Mouse (Mus musculus) midbrain, embryonic 12.5 days (tissue): ENCODE measurements at regions not wholly inside any gene's neighbourhood (a gene's known extent, or its start where the extent isn't known, plus 50 kb on each side); places are given as distances from the start of the nearest gene placed in this dataset.

Experiments
- ATAC-seq: fragments of 200-750 bp; cut with Nextera tagmentation; 2 replicates; pipeline ENCODE4 v1.8.0; 2017; ENCODE audit warnings: low read depth, moderate TSS enrichment, moderate library complexity; ENCODE audit not compliant: low FRiP score
- H3K27ac ChIP-seq: fragments of 300-500 bp; sonication (generic); replicated peaks from 2 replicates; pipeline ENCODE4 v1.5.1; 2016; ENCODE audit warnings: mild to moderate bottlenecking
- H3K27me3 ChIP-seq: fragments of 300-500 bp; sonication (generic); 2 replicates; pipeline ENCODE4 v1.6.1; 2016; ENCODE audit warnings: mild to moderate bottlenecking
- H3K36me3 ChIP-seq: fragments of 300-500 bp; sonication (generic); 2 replicates; pipeline ENCODE4 v1.6.1; 2016
- H3K4me1 ChIP-seq: fragments of 300-500 bp; sonication (generic); 2 replicates; pipeline ENCODE4 v1.6.1; 2016
- H3K4me2 ChIP-seq: fragments of 300-500 bp; sonication (generic); replicated peaks from 2 replicates; pipeline ENCODE4 v1.6.1; 2016; ENCODE audit warnings: mild to moderate bottlenecking, moderate library complexity
- H3K4me3 ChIP-seq: fragments of 300-500 bp; sonication (generic); 2 replicates; pipeline ENCODE4 v1.5.1; 2016; ENCODE audit warnings: mild to moderate bottlenecking
- H3K9ac ChIP-seq: fragments of 300-500 bp; sonication (generic); replicated peaks from 2 replicates; pipeline ENCODE4 v1.6.1; 2016; ENCODE audit warnings: mild to moderate bottlenecking, moderate library complexity
- H3K9me3 ChIP-seq: fragments of 300-500 bp; sonication (generic); 2 replicates; pipeline ENCODE4 v1.6.1; 2016; ENCODE audit warnings: mild to moderate bottlenecking
- WGBS: fragments of 180-500 bp; shearing (Covaris S2); methylation state at CpG from one replicate; pipeline ENCODE4 v1.1.7; 2016; 5-methylcytosine and 5-hydroxymethylcytosine counted together

DNA sequence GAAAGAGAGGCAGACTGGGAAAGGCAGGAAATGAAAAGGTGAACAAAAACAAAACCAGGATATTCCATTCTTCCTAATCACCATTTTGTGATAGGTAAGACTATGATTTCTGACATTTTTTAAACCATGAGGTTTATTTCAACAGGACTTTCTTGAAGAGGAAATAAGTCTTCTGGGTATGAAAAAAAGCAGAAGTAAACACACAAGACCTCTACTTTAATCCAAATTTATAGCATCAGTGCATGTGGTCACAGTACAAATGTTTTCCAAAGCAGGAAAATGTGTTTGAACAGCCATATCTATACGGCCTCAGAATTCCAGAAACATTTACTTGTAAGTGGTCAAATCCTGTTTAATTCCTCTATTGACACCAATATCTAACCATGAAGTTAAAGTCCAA is 453.7 kb upstream of the Cylc2 start:
- H3K4me1 ChIP-seq, result no peaks in the 10 kb centered on the region
- WGBS, result 50% methylated on average over 1 of the region's 1 CpGs

DNA sequence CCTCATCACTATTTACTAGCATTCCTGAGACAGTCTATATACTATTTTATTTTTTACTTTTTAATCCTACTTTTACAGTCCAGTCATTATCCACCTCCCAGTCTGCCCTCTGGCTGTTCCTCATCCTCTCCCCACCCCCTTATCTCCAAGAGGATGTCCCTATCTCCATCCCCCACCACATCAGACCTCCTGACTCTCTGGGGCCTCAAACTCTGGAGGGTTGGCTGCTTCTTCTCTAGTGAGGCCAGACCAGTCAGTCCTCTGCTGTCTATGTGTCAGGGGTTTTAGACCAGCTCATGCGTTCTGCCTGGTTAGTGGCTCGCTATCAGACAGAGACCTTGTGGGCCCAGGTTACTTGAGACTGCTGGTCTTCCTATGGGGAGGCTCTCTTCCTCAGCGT is 452.6 kb upstream of the Cylc2 start:
- Histone ChIP-seq H3K27me3 (no peaks in the 10 kb centered on the region), H3K4me1 (no peaks in the 10 kb centered on the region), H3K9ac (no peak overlapping the region), H3K4me2 (no peak overlapping the region), H3K27ac (no peak overlapping the region), H3K9me3 (no peaks in the 10 kb centered on the region), H3K36me3 (no peaks in the 10 kb centered on the region), H3K4me3 (no peak overlapping the region)
- ATAC-seq, result peak; percentile 34; the same call in 1 of the 2 replicates
- WGBS, result 86% methylated on average over 3 of the region's 3 CpGs

More for the DNA sequence above, 453.7 kb upstream of the Cylc2 start:
- no peaks in the 10 kb centered on the region for H3K27me3 ChIP-seq
- no peak overlapping the region for H3K9ac ChIP-seq
- no peak overlapping the region for H3K27ac ChIP-seq
- H3K4me3 ChIP-seq, result no peak overlapping the region
- H3K4me2 ChIP-seq, result no peak overlapping the region
- ATAC-seq, result no peak
- no peaks in the 10 kb centered on the region for H3K36me3 ChIP-seq
- H3K9me3 ChIP-seq, result no peaks in the 10 kb centered on the region

DNA sequence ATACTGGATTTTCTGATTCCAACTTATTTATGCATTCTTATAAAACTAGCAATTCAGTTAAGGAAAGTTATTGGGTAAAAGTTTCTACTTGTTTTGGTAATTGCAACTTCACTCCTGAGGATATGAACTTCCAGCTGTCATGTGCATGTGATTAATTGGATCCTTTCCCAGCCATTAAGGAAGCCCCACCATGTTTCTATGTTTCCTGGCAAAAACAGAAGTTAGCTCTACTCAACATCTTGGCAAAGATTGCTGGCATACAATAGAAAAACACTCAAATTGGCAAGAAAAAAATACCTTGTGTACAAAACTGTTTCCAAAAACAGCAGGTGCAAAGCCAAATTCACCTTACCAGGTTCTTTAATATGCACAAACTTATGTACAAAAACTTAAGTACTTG is 444.0 kb upstream of the Cylc2 start:
- no peak for ATAC-seq
- Histone ChIP-seq H3K27me3 (no peaks in the 10 kb centered on the region), H3K4me1 (no peaks in the 10 kb centered on the region), H3K9me3 (no peaks in the 10 kb centered on the region), H3K4me3 (no peak overlapping the region), H3K9ac (no peak overlapping the region), H3K36me3 (no peaks in the 10 kb centered on the region), H3K4me2 (no peak overlapping the region), H3K27ac (no peak overlapping the region)
